In genomic region chr7:79661253-79661890, GRCm38 (mm10) we compare ENCODE assay signal across 8 mouse cellular contexts. TPM values are rescaled to one million over a fixed set of nuclear protein-coding genes. Genes with fewer than 3 reads are reported as not detected.
DNase-seq lines count a peak whose midpoint lies in the region; ATAC-seq and TF ChIP-seq lines count a peak whose summit lies in the region.

No protein-coding gene starts in this region.

- no peak overlapping the region for H3K27ac ChIP-seq in lung, embryonic 15.5 days
- no peak overlapping the region for H3K27ac ChIP-seq in intestine, postnatal 0 days (ENCODE audit: low read depth, low read length)
- no peak overlapping the region for H3K27ac ChIP-seq in neural tube, embryonic 13.5 days (replicated peaks)

- peaks cover 3% of the 10 kb centered on the region for H3K36me3 ChIP-seq in lung, embryonic 15.5 days
- peaks cover 4% of the 10 kb centered on the region; the same call in 1 of the 2 replicates for H3K36me3 ChIP-seq in intestine, postnatal 0 days (ENCODE audit: control insufficient read depth, insufficient read depth)
- no peaks in the 10 kb centered on the region for H3K36me3 ChIP-seq in neural tube, embryonic 13.5 days

- peaks cover 32% of the 10 kb centered on the region for H3K4me1 ChIP-seq in lung, embryonic 15.5 days
- 0 out of 2 replicates have a peak, but pooled peaks cover 3% of the 10 kb centered on the region for H3K4me1 ChIP-seq in intestine, postnatal 0 days (replicated peaks; ENCODE audit: control insufficient read depth, insufficient read depth, low read length)
- H3K4me1 ChIP-seq in neural tube, embryonic 13.5 days (replicated peaks), result peaks cover 34% of the 10 kb centered on the region

- no peak for ATAC-seq in lung, embryonic 15.5 days (ENCODE audit: borderline replicate concordance, extremely low read depth, low FRiP score, low TSS enrichment)
- ATAC-seq in intestine, postnatal 0 days, result no peak
- no peak for ATAC-seq in neural tube, embryonic 13.5 days (ENCODE audit: low read depth)

- peak overlapping the region; percentile 91 for H3K4me2 ChIP-seq in lung, embryonic 15.5 days
- H3K4me2 ChIP-seq in intestine, postnatal 0 days (replicated peaks; ENCODE audit: low read depth), result peak overlapping the region; percentile 99
- H3K4me2 ChIP-seq in neural tube, embryonic 13.5 days, result peak overlapping the region; percentile 100

- TF ChIP-seq CTCF in intestine, postnatal 0 days (IDR thresholded peaks at IDR 0.05; ENCODE audit: low read depth), result no peak

- intact Hi-C loops in gastrocnemius, postnatal 36 days (cut with DNase I), result loop anchor here (5.0 kb wide), 1 partner anchor 66 kb away; no protein-coding TSS in a partner anchor

- H3K9ac ChIP-seq in lung, embryonic 15.5 days, result peak overlapping the region; percentile 98
- H3K9ac ChIP-seq in intestine, postnatal 0 days (ENCODE audit: low read depth, low read length), result peak overlapping the region; percentile 79
- peak overlapping the region; percentile 73 for H3K9ac ChIP-seq in neural tube, embryonic 13.5 days

- no peak for DNase-seq in lung, postnatal 10 days
- peak; percentile 15 for DNase-seq in embryo, embryonic 10.5 days (ENCODE audit: low spot score)
- no peak for DNase-seq in gastrocnemius, postnatal 36 days
- no peak for DNase-seq in yolk sac, embryonic 10.5 days (ENCODE audit: low spot score)
- DNase-seq in cerebellum, postnatal 4 days (ENCODE audit: low spot score in 2 of 2), result no peak

- H3K27me3 ChIP-seq in lung, embryonic 15.5 days, result no peaks in the 10 kb centered on the region
- no peaks in the 10 kb centered on the region for H3K27me3 ChIP-seq in intestine, postnatal 0 days (replicated peaks; ENCODE audit: control insufficient read depth, insufficient read depth, low read length)
- H3K27me3 ChIP-seq in neural tube, embryonic 13.5 days, result peaks cover 7% of the 10 kb centered on the region

- peak overlapping the region; percentile 96 for H3K4me3 ChIP-seq in lung, embryonic 15.5 days
- peak overlapping the region; percentile 90 for H3K4me3 ChIP-seq in intestine, postnatal 0 days (ENCODE audit: low read depth, low read length)
- peak overlapping the region; percentile 88 for H3K4me3 ChIP-seq in neural tube, embryonic 13.5 days

- WGBS in lung, embryonic 15.5 days, result 9% methylated on average over 5 of the region's 5 CpGs
- 8% methylated on average over 5 of the region's 5 CpGs for WGBS in intestine, postnatal 0 days
- WGBS in neural tube, embryonic 13.5 days, result 15% methylated on average over 5 of the region's 5 CpGs

- H3K9me3 ChIP-seq in lung, embryonic 15.5 days, result no peaks in the 10 kb centered on the region
- H3K9me3 ChIP-seq in intestine, postnatal 0 days (ENCODE audit: control insufficient read depth), result no peaks in the 10 kb centered on the region
- no peaks in the 10 kb centered on the region for H3K9me3 ChIP-seq in neural tube, embryonic 13.5 days

RNA-seq across cellular contexts. Expression of gene Ticrr, which starts 1.4 kb away (rescaled TPM):
- polyA plus RNA-seq in lung, embryonic 15.5 days (2015; fragmentation: Nextera tagmentation; extraction: Ambion mirVana), result 11.5 and 12.6 TPM in 2 replicates
- polyA plus RNA-seq in intestine, postnatal 0 days (2015; fragmentation: Nextera tagmentation; extraction: Ambion mirVana), result 1.5 and 1.7 TPM in 2 replicates
- polyA plus RNA-seq in neural tube, embryonic 13.5 days (2015; fragmentation: Nextera tagmentation; extraction: Ambion mirVana), result 1.7 and 1.8 TPM in 2 replicates
- under 1 TPM; 0.12 to 0.20 TPM for total RNA-seq in gastrocnemius, postnatal 36 days (2021)

RNA-seq across cellular contexts. Expression of gene Rhcg, which starts 43.9 kb away (rescaled TPM):
- polyA plus RNA-seq in lung, embryonic 15.5 days (2015; fragmentation: Nextera tagmentation; extraction: Ambion mirVana), result 0.17 TPM in 1 of 2 replicates, not detected in the other
- not detected in 2 replicates for polyA plus RNA-seq in intestine, postnatal 0 days (2015; fragmentation: Nextera tagmentation; extraction: Ambion mirVana)
- polyA plus RNA-seq in neural tube, embryonic 13.5 days (2015; fragmentation: Nextera tagmentation; extraction: Ambion mirVana), result 3.4 and 6.8 TPM in 2 replicates
- total RNA-seq in gastrocnemius, postnatal 36 days (2021), result not detected

RNA-seq across cellular contexts. Expression of gene Kif7, which starts 54.1 kb away (rescaled TPM):
- polyA plus RNA-seq in lung, embryonic 15.5 days (2015; fragmentation: Nextera tagmentation; extraction: Ambion mirVana), result 5.0 TPM in 2 replicates
- polyA plus RNA-seq in intestine, postnatal 0 days (2015; fragmentation: Nextera tagmentation; extraction: Ambion mirVana), result 0.69 and 0.82 TPM in 2 replicates
- 1.7 and 2.1 TPM in 2 replicates for polyA plus RNA-seq in neural tube, embryonic 13.5 days (2015; fragmentation: Nextera tagmentation; extraction: Ambion mirVana)
- total RNA-seq in gastrocnemius, postnatal 36 days (2021), result under 1 TPM; 0.52 to 0.71 TPM
